In the genomic region with DNA sequence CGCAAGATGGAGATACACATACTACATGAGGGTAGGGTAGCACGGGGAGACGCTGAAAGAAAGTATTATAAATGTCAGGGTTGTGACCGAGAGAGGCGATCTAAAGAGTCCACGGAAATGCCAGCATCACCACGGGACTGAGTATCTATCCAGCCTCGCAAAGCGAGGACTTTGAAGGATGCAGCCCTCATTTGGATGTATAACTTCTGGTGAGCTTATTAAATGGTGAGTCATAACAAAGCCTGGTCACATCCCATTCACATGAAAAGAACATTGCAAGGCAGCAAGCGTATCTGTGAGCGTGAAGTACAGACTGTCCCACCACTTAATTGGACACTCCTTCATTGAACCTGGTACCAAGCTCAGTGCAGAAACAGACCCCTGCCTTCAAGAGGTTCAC, we compare ENCODE assay signal across 10 mouse cellular contexts. TPM values are rescaled to one million over a fixed set of nuclear protein-coding genes. Genes with fewer than 3 reads are reported as not detected.
DNase-seq lines count a peak whose midpoint lies in the region; ATAC-seq and TF ChIP-seq lines count a peak whose summit lies in the region.
"Had no signal": no experiment of that assay in that cellular context is flagged by ENCODE, and none has a peak within 500 bp of the region (broad histone marks: within the 10 kb centered on the region; RNA-seq: fewer than 3 reads in every experiment).

No protein-coding gene starts in this region.

- H3K9ac ChIP-seq in forebrain, embryonic 12.5 days = no peak overlapping the region
- no peak overlapping the region for H3K9ac ChIP-seq in forebrain, embryonic 11.5 days (ENCODE audit: low read length)
- no peak overlapping the region for H3K9ac ChIP-seq in kidney, postnatal 0 days (ENCODE audit: low read depth, low read length)
- no peak overlapping the region for H3K9ac ChIP-seq in intestine, embryonic 14.5 days (ENCODE audit: low read length)

- H3K27me3 ChIP-seq in forebrain, embryonic 12.5 days = peaks cover 60% of the 10 kb centered on the region
- peaks cover 34% of the 10 kb centered on the region for H3K27me3 ChIP-seq in forebrain, embryonic 11.5 days (ENCODE audit: control insufficient read depth, insufficient read depth, low read length)
- 0 out of 2 replicates have a peak, but pooled peaks cover 4% of the 10 kb centered on the region for H3K27me3 ChIP-seq in kidney, postnatal 0 days (ENCODE audit: insufficient read depth, low read length)
- peaks cover 21% of the 10 kb centered on the region for H3K27me3 ChIP-seq in intestine, embryonic 14.5 days (replicated peaks; ENCODE audit: control insufficient read depth, insufficient read depth, low read length)
- H3K27me3 ChIP-seq in myocyte (ENCODE audit: control insufficient read depth, insufficient read depth, insufficient read length) = no peaks in the 10 kb centered on the region
- H3K27me3 ChIP-seq: Patski had no signal

- H3K27ac ChIP-seq in forebrain, embryonic 12.5 days = no peak overlapping the region
- H3K27ac ChIP-seq in forebrain, embryonic 11.5 days (ENCODE audit: low read depth, low read length) = no peak overlapping the region
- H3K27ac ChIP-seq in kidney, postnatal 0 days = peak overlapping the region; percentile 75; the same call in 1 of the 2 replicates
- H3K27ac ChIP-seq in intestine, embryonic 14.5 days (ENCODE audit: low read depth) = no peak overlapping the region
- H3K27ac ChIP-seq: macrophage had no signal

- 41% methylated on average over 11 of the region's 11 CpGs for WGBS in forebrain, embryonic 12.5 days
- 50% methylated on average over 11 of the region's 11 CpGs for WGBS in forebrain, embryonic 11.5 days
- WGBS in kidney, postnatal 0 days = 41% methylated on average over 11 of the region's 11 CpGs
- WGBS in intestine, embryonic 14.5 days = 36% methylated on average over 11 of the region's 11 CpGs

- TF ChIP-seq CTCF in kidney, postnatal 0 days (IDR thresholded peaks at IDR 0.05; ENCODE audit: low read depth) = no peak

- H3K4me3 ChIP-seq in forebrain, embryonic 12.5 days (replicated peaks) = 0 out of 2 replicates have a peak overlapping the region, but pooled peaks have one; percentile 61
- H3K4me3 ChIP-seq in forebrain, embryonic 11.5 days (ENCODE audit: low read depth, low read length) = no peak overlapping the region
- peak overlapping the region; percentile 76; the same call in 1 of the 2 replicates for H3K4me3 ChIP-seq in kidney, postnatal 0 days (replicated peaks; ENCODE audit: low read depth, low read length)
- H3K4me3 ChIP-seq in intestine, embryonic 14.5 days (ENCODE audit: low read depth, low read length) = peak overlapping the region; percentile 67; the same call in 1 of the 2 replicates
- peak overlapping the region; percentile 85 for H3K4me3 ChIP-seq in myocyte

- DNase-seq in forebrain, embryonic 11.5 days (ENCODE audit: low spot score) = no peak
- DNase-seq in kidney, postnatal 0 days (ENCODE audit: low spot score) = no peak
- no peak for DNase-seq in kidney, adult 9 months
- DNase-seq in intestine, embryonic 14.5 days (ENCODE audit: low spot score) = peak; percentile 54
- no peak for DNase-seq in testis, postnatal 10 days (ENCODE audit: low spot score)

- H3K4me1 ChIP-seq in forebrain, embryonic 12.5 days = peaks cover 18% of the 10 kb centered on the region
- H3K4me1 ChIP-seq in forebrain, embryonic 11.5 days (replicated peaks; ENCODE audit: control insufficient read depth, insufficient read depth, low read length) = 0 out of 2 replicates have a peak, but pooled peaks cover 5% of the 10 kb centered on the region
- H3K4me1 ChIP-seq in kidney, postnatal 0 days (replicated peaks; ENCODE audit: insufficient read depth, low read length) = peaks cover 15% of the 10 kb centered on the region; the same call in 1 of the 2 replicates
- peaks cover 19% of the 10 kb centered on the region for H3K4me1 ChIP-seq in intestine, embryonic 14.5 days (replicated peaks; ENCODE audit: control insufficient read depth, insufficient read depth, low read length)

- H3ac ChIP-seq in myocyte (ENCODE audit: control insufficient read depth, insufficient read length) = no peak overlapping the region

- H3K9me3 ChIP-seq in forebrain, embryonic 12.5 days = peaks cover 5% of the 10 kb centered on the region; the same call in 1 of the 2 replicates
- H3K9me3 ChIP-seq in forebrain, embryonic 11.5 days (ENCODE audit: control insufficient read depth, low read length) = peaks cover 5% of the 10 kb centered on the region; the same call in 1 of the 2 replicates
- no peaks in the 10 kb centered on the region for H3K9me3 ChIP-seq in kidney, postnatal 0 days (replicated peaks; ENCODE audit: low read length)
- H3K9me3 ChIP-seq in intestine, embryonic 14.5 days (ENCODE audit: control insufficient read depth, low read length) = no peaks in the 10 kb centered on the region

- peaks cover 35% of the 10 kb centered on the region for H3K79me2 ChIP-seq in myocyte (ENCODE audit: control insufficient read depth, insufficient read depth)

- TF ChIP-seq POLR2A in myocyte (IDR thresholded peaks at IDR 0.05; ENCODE audit: insufficient read length, low read depth) = no peak

- H3K4me2 ChIP-seq in forebrain, embryonic 12.5 days = no peak overlapping the region
- H3K4me2 ChIP-seq in forebrain, embryonic 11.5 days (ENCODE audit: low read depth, low read length, severe bottlenecking) = no peak overlapping the region
- peak overlapping the region; percentile 98 for H3K4me2 ChIP-seq in kidney, postnatal 0 days (ENCODE audit: low read length)
- peak overlapping the region; percentile 97 for H3K4me2 ChIP-seq in intestine, embryonic 14.5 days (ENCODE audit: low read length)
- peak overlapping the region; percentile 98 for H3K4me2 ChIP-seq in myocyte (ENCODE audit: low read depth)

- no peaks in the 10 kb centered on the region for H3K36me3 ChIP-seq in forebrain, embryonic 12.5 days (replicated peaks)
- H3K36me3 ChIP-seq in forebrain, embryonic 11.5 days (ENCODE audit: control insufficient read depth, insufficient read depth, low read length) = no peaks in the 10 kb centered on the region
- no peaks in the 10 kb centered on the region for H3K36me3 ChIP-seq in kidney, postnatal 0 days (ENCODE audit: insufficient read depth, low read length)
- H3K36me3 ChIP-seq in intestine, embryonic 14.5 days (ENCODE audit: control insufficient read depth, insufficient read depth, low read length) = no peaks in the 10 kb centered on the region
- peaks cover 5% of the 10 kb centered on the region for H3K36me3 ChIP-seq in myocyte (ENCODE audit: control insufficient read depth, insufficient read depth)

- ATAC-seq in forebrain, embryonic 12.5 days (ENCODE audit: low FRiP score) = no peak
- no peak for ATAC-seq in forebrain, embryonic 11.5 days (replicated peaks; ENCODE audit: low FRiP score)
- no peak for ATAC-seq in kidney, postnatal 0 days (replicated peaks; ENCODE audit: low FRiP score, low read depth)
- ATAC-seq in intestine, embryonic 14.5 days (replicated peaks; ENCODE audit: low FRiP score, low TSS enrichment, low read depth) = no peak
- ATAC-seq in monocyte, adult 5-6 weeks (replicated peaks; ENCODE audit: insufficient number of reproducible peaks, low FRiP score, low TSS enrichment, poor library complexity, severe bottlenecking) = no peak

TF ChIP-seq in myocyte, 11 proteins besides CTCF, POLR2A, EP300 and RAD21:
- TF ChIP-seq USF1 (IDR thresholded peaks at IDR 0.05; ENCODE audit: low read depth) (no peak), MYOG (IDR thresholded peaks at IDR 0.05; ENCODE audit: control insufficient read depth in 1 of 3, insufficient read depth in 1 of 3, insufficient read length in 2 of 3, low read depth in 2 of 3) (no peak)

RNA-seq across cellular contexts. Expression of a gene that starts 0.8 kb away (rescaled TPM):
- 0.85 and 0.88 TPM in 2 replicates for polyA plus RNA-seq in forebrain, embryonic 12.5 days (2016; fragmentation: Nextera tagmentation; extraction: Ambion mirVana)
- polyA plus RNA-seq in forebrain, embryonic 11.5 days (2014; fragmentation: Nextera tagmentation; extraction: Ambion mirVana) = 1.1 TPM in 2 replicates
- polyA plus RNA-seq in kidney, postnatal 0 days (2015; fragmentation: Nextera tagmentation; extraction: Ambion mirVana) = 2.3 TPM in 2 replicates
- 1.7 and 1.9 TPM in 2 replicates for polyA plus RNA-seq in intestine, embryonic 14.5 days (2014; fragmentation: Nextera tagmentation; extraction: Ambion mirVana)
- polyA plus RNA-seq in myocyte (2012; fragmentation: generic; extraction: Trizol) = 70.9 TPM
- not detected in 3 replicates for total RNA-seq in monocyte, adult 5-6 weeks (2017)
- polyA plus RNA-seq: macrophage had no signal

RNA-seq across cellular contexts. Expression of a gene that starts 54.2 kb away (rescaled TPM):
- polyA plus RNA-seq in forebrain, embryonic 12.5 days (2016; fragmentation: Nextera tagmentation; extraction: Ambion mirVana) = 15.4 and 19.7 TPM in 2 replicates
- 17.7 and 23.7 TPM in 2 replicates for polyA plus RNA-seq in forebrain, embryonic 11.5 days (2014; fragmentation: Nextera tagmentation; extraction: Ambion mirVana)
- 15.0 and 17.6 TPM in 2 replicates for polyA plus RNA-seq in kidney, postnatal 0 days (2015; fragmentation: Nextera tagmentation; extraction: Ambion mirVana)
- 14.4 and 18.6 TPM in 2 replicates for polyA plus RNA-seq in intestine, embryonic 14.5 days (2014; fragmentation: Nextera tagmentation; extraction: Ambion mirVana)
- polyA plus RNA-seq in myocyte (2012; fragmentation: generic; extraction: Trizol) = 22.3 TPM
- 0.48 to 1.6 TPM (median 1.2 TPM) in 3 replicates for total RNA-seq in monocyte, adult 5-6 weeks (2017)

Comparison
In these comparisons a context has a peak if more than half of its experiments do, and no peak if none do; other contexts are left out.
1. H3K4me2 ChIP-seq: peak in kidney, postnatal 0 days (single experiment), intestine, embryonic 14.5 days (single experiment) and myocyte (single experiment); none in forebrain, embryonic 12.5 days (single experiment) and forebrain, embryonic 11.5 days (single experiment).
2. RNA of a gene that starts 0.8 kb away (polyA plus RNA-seq): 70.9 TPM in myocyte (single experiment); 2.3 TPM in kidney, postnatal 0 days, 1.7 to 1.9 TPM in intestine, embryonic 14.5 days, 1.1 TPM in forebrain, embryonic 11.5 days and 0.85 to 0.88 TPM in forebrain, embryonic 12.5 days; every median in the first group is over 10 times any median in the second.